Mouse (Mus musculus): ENCODE data around the gene Ddx28. TPM values are rescaled to one million over a fixed set of nuclear protein-coding genes. Genes with fewer than 3 reads are reported as not detected.
A peak's percentile ranks its signal among the peaks of the same experiment; 100 is the strongest.

The Ddx28 gene
- polyA plus RNA-seq, 1 experiment from 2014 or later, result 22.8 TPM

- Histone ChIP-seq H3K4me3 (replicated peaks; ENCODE audit: low read length) (no peak within 1 kb of the TSS), H3K4me2 (ENCODE audit: low read length) (no peak within 1 kb of the TSS), H3K4me1 (replicated peaks; ENCODE audit: control insufficient read depth, insufficient read depth, low read length) (peaks cover 10% of the 10 kb centered on the region), H3K27ac (ENCODE audit: low read length) (no peak within 1 kb of the TSS), H3K36me3 (ENCODE audit: control insufficient read depth, insufficient read depth) (no peaks in the 10 kb centered on the region), H3K9ac (replicated peaks; ENCODE audit: low read depth, low read length) (no peak within 1 kb of the TSS), H3K27me3 (replicated peaks; ENCODE audit: control insufficient read depth, insufficient read depth, low read length) (no peaks in the 10 kb centered on the region), H3K9me3 (ENCODE audit: control insufficient read depth, low read length) (no peaks in the 10 kb centered on the region)
- WGBS, result 85% methylated on average over 4 of the region's 4 CpGs
- no peak for ATAC-seq
Observed at GRCm38 (mm10) chr8:106005875-106006274, 5.8 kb downstream of the Ddx28 start, which contains the start of gene Dpep2nb. Dpep2nb (minus strand) TSS chr8:106005975.

- H3K4me1 ChIP-seq (replicated peaks; ENCODE audit: control insufficient read depth, insufficient read depth, low read length), result no peaks in the 10 kb centered on the region
- WGBS, result 76% methylated on average over 8 of the region's 8 CpGs
- H3K27ac ChIP-seq (ENCODE audit: low read length), result no peak overlapping the region
- ATAC-seq, result no peak
- no peak overlapping the region for H3K4me3 ChIP-seq (replicated peaks; ENCODE audit: low read length)
- H3K9me3 ChIP-seq (ENCODE audit: control insufficient read depth, low read length), result no peaks in the 10 kb centered on the region
- H3K9ac ChIP-seq (replicated peaks; ENCODE audit: low read depth, low read length), result no peak overlapping the region
- no peaks in the 10 kb centered on the region for H3K36me3 ChIP-seq (ENCODE audit: control insufficient read depth, insufficient read depth)
- no peak overlapping the region for H3K4me2 ChIP-seq (ENCODE audit: low read length)
- no peaks in the 10 kb centered on the region for H3K27me3 ChIP-seq (replicated peaks; ENCODE audit: control insufficient read depth, insufficient read depth, low read length)
Observed at GRCm38 (mm10) chr8:106004538-106005207, 7.0 kb downstream of the Ddx28 start.

DNA sequence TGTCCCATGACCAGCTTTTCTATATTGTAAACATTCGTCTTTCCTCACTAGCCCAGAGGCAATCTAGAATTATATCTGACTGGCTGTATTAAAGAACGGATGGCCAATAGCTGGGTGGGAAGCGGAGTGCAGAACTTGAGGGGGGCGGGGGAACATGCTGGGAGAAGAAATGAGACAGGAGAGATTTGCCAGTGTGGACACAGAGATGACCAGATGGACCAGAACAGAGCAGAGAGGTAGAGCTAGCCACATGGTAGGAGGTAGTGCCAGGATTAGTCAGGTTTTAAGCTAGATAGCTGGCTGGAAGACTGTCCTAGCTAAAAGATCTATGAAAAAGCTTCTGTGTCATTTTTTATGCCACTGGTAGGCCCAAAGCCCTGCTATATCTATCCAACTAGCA lies 9.8 kb downstream of the Ddx28 start:
- Histone ChIP-seq H3K4me1 (replicated peaks; ENCODE audit: control insufficient read depth, insufficient read depth, low read length) (no peaks in the 10 kb centered on the region), H3K4me3 (replicated peaks; ENCODE audit: low read length) (no peak overlapping the region), H3K27ac (ENCODE audit: low read length) (no peak overlapping the region), H3K4me2 (ENCODE audit: low read length) (no peak overlapping the region), H3K9me3 (ENCODE audit: control insufficient read depth, low read length) (no peaks in the 10 kb centered on the region), H3K27me3 (replicated peaks; ENCODE audit: control insufficient read depth, insufficient read depth, low read length) (no peaks in the 10 kb centered on the region), H3K36me3 (ENCODE audit: control insufficient read depth, insufficient read depth) (no peaks in the 10 kb centered on the region), H3K9ac (replicated peaks; ENCODE audit: low read depth, low read length) (no peak overlapping the region)
- WGBS, result 82% methylated on average over 4 of the region's 4 CpGs
- ATAC-seq, result no peak

DNA sequence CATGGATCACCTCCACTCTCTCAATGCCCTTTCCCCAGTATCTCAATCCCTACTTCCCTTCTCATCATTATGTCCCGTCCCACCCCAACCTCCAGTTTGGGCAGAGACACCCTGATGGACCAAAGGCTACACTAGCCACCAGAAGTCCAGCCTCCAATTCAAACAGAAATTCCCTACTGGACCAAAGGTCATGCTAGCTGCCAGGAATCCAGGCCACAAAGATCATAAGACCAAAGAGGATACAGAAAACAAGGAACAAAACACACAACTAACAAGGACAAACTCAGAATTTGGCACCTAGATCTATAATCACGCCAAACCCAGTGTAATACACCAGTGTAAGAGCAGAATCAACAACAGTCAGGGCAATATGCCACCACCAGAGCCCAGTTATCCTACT lies 12.7 kb downstream of the Ddx28 start:
- ATAC-seq, result no peak
- Histone ChIP-seq H3K9ac (replicated peaks; ENCODE audit: low read depth, low read length) (no peak overlapping the region), H3K4me2 (ENCODE audit: low read length) (no peak overlapping the region), H3K36me3 (ENCODE audit: control insufficient read depth, insufficient read depth) (no peaks in the 10 kb centered on the region), H3K27me3 (replicated peaks; ENCODE audit: control insufficient read depth, insufficient read depth, low read length) (no peaks in the 10 kb centered on the region), H3K9me3 (ENCODE audit: control insufficient read depth, low read length) (no peaks in the 10 kb centered on the region), H3K27ac (ENCODE audit: low read length) (no peak overlapping the region), H3K4me1 (replicated peaks; ENCODE audit: control insufficient read depth, insufficient read depth, low read length) (no peaks in the 10 kb centered on the region), H3K4me3 (replicated peaks; ENCODE audit: low read length) (no peak overlapping the region)
- 84% methylated on average over 2 of the region's 2 CpGs for WGBS

DNA sequence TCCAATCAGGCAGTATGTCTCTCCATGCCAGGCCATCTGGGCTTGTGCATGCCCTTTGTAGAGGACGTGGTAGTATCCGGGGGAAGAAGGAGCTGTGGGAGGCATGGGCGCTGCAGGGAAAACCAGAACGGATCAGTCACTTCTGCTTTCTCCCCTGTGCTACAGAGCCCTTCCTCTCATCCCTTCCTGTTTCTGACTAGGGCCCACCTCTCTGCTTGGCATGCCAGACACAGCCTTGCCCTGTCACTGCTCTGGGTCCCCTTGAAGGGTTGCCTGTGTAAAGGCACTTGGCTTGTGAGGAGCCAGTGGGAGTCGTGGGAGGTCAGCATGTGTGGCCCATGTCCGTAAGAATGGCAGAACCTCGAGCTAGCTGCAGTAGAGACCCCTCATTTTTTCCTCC lies 15.3 kb downstream of the Ddx28 start:
- no peak for ATAC-seq

GRCm38 (mm10) chr8:105993226-105993625 lies 18.5 kb downstream of the Ddx28 start:
- H3K4me3 ChIP-seq (replicated peaks; ENCODE audit: low read length), result no peak overlapping the region
- H3K27ac ChIP-seq (ENCODE audit: low read length), result no peak overlapping the region
- no peaks in the 10 kb centered on the region for H3K36me3 ChIP-seq (ENCODE audit: control insufficient read depth, insufficient read depth)
- ATAC-seq, result no peak
- H3K9me3 ChIP-seq (ENCODE audit: control insufficient read depth, low read length), result no peaks in the 10 kb centered on the region
- no peaks in the 10 kb centered on the region for H3K27me3 ChIP-seq (replicated peaks; ENCODE audit: control insufficient read depth, insufficient read depth, low read length)
- 57% methylated on average over 4 of the region's 4 CpGs for WGBS
- H3K4me1 ChIP-seq (replicated peaks; ENCODE audit: control insufficient read depth, insufficient read depth, low read length), result no peaks in the 10 kb centered on the region; the same call in 1 of the 2 replicates
- no peak overlapping the region for H3K9ac ChIP-seq (replicated peaks; ENCODE audit: low read depth, low read length)
- H3K4me2 ChIP-seq (ENCODE audit: low read length), result no peak overlapping the region

More for the DNA sequence above, 15.3 kb downstream of the Ddx28 start:
- H3K27me3 ChIP-seq (replicated peaks; ENCODE audit: control insufficient read depth, insufficient read depth, low read length), result no peaks in the 10 kb centered on the region
- H3K4me1 ChIP-seq (replicated peaks; ENCODE audit: control insufficient read depth, insufficient read depth, low read length), result no peaks in the 10 kb centered on the region
- no peaks in the 10 kb centered on the region for H3K36me3 ChIP-seq (ENCODE audit: control insufficient read depth, insufficient read depth)
- H3K9me3 ChIP-seq (ENCODE audit: control insufficient read depth, low read length), result no peaks in the 10 kb centered on the region
- H3K4me3 ChIP-seq (replicated peaks; ENCODE audit: low read length), result no peak overlapping the region
- no peak overlapping the region for H3K27ac ChIP-seq (ENCODE audit: low read length)
- H3K4me2 ChIP-seq (ENCODE audit: low read length), result no peak overlapping the region
- 71% methylated on average over 7 of the region's 7 CpGs for whole genome bisulfite sequencing
- H3K9ac ChIP-seq (replicated peaks; ENCODE audit: low read depth, low read length), result no peak overlapping the region

- Histone ChIP-seq H3K27ac (ENCODE audit: low read length) (no peak overlapping the region), H3K9me3 (ENCODE audit: control insufficient read depth, low read length) (no peaks in the 10 kb centered on the region), H3K36me3 (ENCODE audit: control insufficient read depth, insufficient read depth) (no peaks in the 10 kb centered on the region), H3K4me1 (replicated peaks; ENCODE audit: control insufficient read depth, insufficient read depth, low read length) (no peaks in the 10 kb centered on the region; the same call in 1 of the 2 replicates), H3K4me2 (ENCODE audit: low read length) (no peak overlapping the region), H3K27me3 (replicated peaks; ENCODE audit: control insufficient read depth, insufficient read depth, low read length) (no peaks in the 10 kb centered on the region), H3K4me3 (replicated peaks; ENCODE audit: low read length) (no peak overlapping the region), H3K9ac (replicated peaks; ENCODE audit: low read depth, low read length) (no peak overlapping the region)
- ATAC-seq, result no peak
- WGBS, result 61% methylated on average over 5 of the region's 5 CpGs
Observed at GRCm38 (mm10) chr8:105992499-105992898, 19.2 kb downstream of the Ddx28 start.

DNA sequence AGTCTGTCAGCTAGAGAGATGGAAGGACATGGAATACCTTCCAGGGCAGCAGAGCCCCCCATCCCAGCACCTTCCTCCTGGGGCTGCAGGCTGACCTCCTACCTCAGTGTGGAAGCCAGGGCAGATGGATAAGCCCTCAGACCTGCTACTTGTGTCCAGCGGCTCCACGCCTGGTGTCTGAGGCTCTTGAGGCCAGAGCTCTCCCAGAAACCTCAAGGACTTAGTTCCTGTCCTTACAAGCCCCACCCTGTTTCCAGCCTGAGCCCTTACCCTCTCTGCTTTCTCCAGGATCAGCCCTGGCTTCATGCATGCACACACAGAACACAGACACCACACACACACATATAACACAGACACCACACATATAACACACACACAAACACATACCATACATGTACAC lies 20.1 kb downstream of the Ddx28 start:
- Histone ChIP-seq H3K4me3 (replicated peaks; ENCODE audit: low read length) (no peak overlapping the region), H3K36me3 (ENCODE audit: control insufficient read depth, insufficient read depth) (no peaks in the 10 kb centered on the region), H3K4me2 (ENCODE audit: low read length) (no peak overlapping the region), H3K9ac (replicated peaks; ENCODE audit: low read depth, low read length) (no peak overlapping the region), H3K27me3 (replicated peaks; ENCODE audit: control insufficient read depth, insufficient read depth, low read length) (no peaks in the 10 kb centered on the region), H3K4me1 (replicated peaks; ENCODE audit: control insufficient read depth, insufficient read depth, low read length) (no peaks in the 10 kb centered on the region; the same call in 1 of the 2 replicates), H3K9me3 (ENCODE audit: control insufficient read depth, low read length) (no peaks in the 10 kb centered on the region), H3K27ac (ENCODE audit: low read length) (no peak overlapping the region)
- 83% methylated on average over 2 of the region's 2 CpGs for WGBS
- ATAC-seq, result no peak

DNA sequence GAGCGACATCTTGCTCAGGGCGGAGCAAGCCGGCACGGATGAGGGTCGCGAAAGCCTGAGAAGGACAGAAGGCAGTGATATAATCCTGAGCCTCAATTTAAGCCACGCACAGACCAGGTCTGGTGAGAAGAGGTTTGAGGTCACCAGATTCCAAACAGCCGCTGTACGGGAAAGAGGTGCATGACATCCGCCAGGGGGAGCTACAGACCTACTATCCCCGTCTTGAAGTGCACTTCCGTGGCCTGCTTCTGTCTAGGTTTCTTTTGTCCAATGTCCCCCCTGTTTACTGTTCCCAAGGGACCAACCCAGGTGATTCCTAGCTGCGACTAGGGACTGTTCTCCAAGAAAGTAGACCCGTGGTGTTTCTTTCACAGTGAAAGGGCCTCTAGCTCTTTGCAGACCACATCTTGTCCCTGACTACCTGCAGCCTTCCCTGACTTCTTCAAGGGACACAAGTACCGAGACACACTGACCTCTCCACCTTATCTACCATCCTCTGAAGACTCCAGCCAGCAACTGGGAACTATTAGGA lies 20.8 kb downstream of the Ddx28 start, which contains the start of gene Dus2:
Gene Dus2, plus strand, starts transcription at position 482 of the 532 bp plus-strand sequence.
- H3K9ac ChIP-seq (replicated peaks; ENCODE audit: low read depth, low read length), result peak within 1 kb of the TSS; percentile 23
- no peaks in the 10 kb centered on the region; the same call in 1 of the 2 replicates for H3K4me1 ChIP-seq (replicated peaks; ENCODE audit: control insufficient read depth, insufficient read depth, low read length)
- no peaks in the 10 kb centered on the region for H3K9me3 ChIP-seq (ENCODE audit: control insufficient read depth, low read length)
- H3K27ac ChIP-seq (ENCODE audit: low read length), result no peak within 1 kb of the TSS
- no peak within 1 kb of the TSS for H3K4me3 ChIP-seq (replicated peaks; ENCODE audit: low read length)
- H3K27me3 ChIP-seq (replicated peaks; ENCODE audit: control insufficient read depth, insufficient read depth, low read length), result no peaks in the 10 kb centered on the region
- H3K4me2 ChIP-seq (ENCODE audit: low read length), result no peak within 1 kb of the TSS
- peak; percentile 50; the same call in 1 of the 2 replicates for ATAC-seq
- 11% methylated on average over 15 of the region's 15 CpGs for WGBS
- no peaks in the 10 kb centered on the region for H3K36me3 ChIP-seq (ENCODE audit: control insufficient read depth, insufficient read depth)
